Mouse (Mus musculus): ENCODE measurements around the gene Pthlh. TPM values are rescaled to one million over a fixed set of nuclear protein-coding genes. Genes with fewer than 3 reads are reported as not detected.

Gene Pthlh
- polyA plus RNA-seq, 1 experiment from 2014 or later: 11.7 TPM

DNA sequence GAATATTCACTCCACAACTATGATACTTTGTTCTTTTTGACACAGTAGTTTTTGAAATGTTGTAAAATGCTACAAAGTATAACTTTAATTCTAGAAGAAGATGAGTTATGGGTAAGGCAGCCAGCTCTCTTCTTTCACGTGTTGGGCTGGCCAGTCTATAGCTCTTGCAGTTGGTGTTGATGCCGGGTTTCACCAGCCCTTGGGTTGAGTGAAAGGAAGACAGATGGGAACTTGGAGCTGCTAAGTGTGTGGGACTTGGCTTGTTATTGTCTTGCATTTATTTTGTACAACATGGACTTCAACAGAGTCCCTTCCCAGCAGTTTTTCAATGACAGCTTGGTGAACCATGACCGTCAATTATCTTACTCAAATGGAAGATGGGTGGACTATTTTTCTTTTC, 16.2 kb downstream of the Pthlh start:
- Histone ChIP-seq H3K36me3 (no peaks in the 10 kb centered on the region), H3K4me3 (no peak overlapping the region), H3K27ac (no peak overlapping the region), H3K27me3 (no peaks in the 10 kb centered on the region), H3K4me1 (no peaks in the 10 kb centered on the region), H3K9me3 (replicated peaks) (no peaks in the 10 kb centered on the region), H3K4me2 (replicated peaks) (no peak overlapping the region), H3K9ac (no peak overlapping the region)
- 32% methylated on average over 3 of the region's 3 CpGs for WGBS
- ATAC-seq (ENCODE audit: low FRiP score): no peak

- no peaks in the 10 kb centered on the region for H3K9me3 ChIP-seq (replicated peaks)
- H3K36me3 ChIP-seq: no peaks in the 10 kb centered on the region
- H3K4me2 ChIP-seq (replicated peaks): no peak overlapping the region
- H3K27me3 ChIP-seq: no peaks in the 10 kb centered on the region
- no peaks in the 10 kb centered on the region for H3K4me1 ChIP-seq
- no peak for ATAC-seq (ENCODE audit: low FRiP score)
- H3K27ac ChIP-seq: no peak overlapping the region
- no peak overlapping the region for H3K4me3 ChIP-seq
- H3K9ac ChIP-seq: no peak overlapping the region
Measured at GRCm38 (mm10) chr6:147244294-147244693, 19.7 kb downstream of the Pthlh start.

DNA sequence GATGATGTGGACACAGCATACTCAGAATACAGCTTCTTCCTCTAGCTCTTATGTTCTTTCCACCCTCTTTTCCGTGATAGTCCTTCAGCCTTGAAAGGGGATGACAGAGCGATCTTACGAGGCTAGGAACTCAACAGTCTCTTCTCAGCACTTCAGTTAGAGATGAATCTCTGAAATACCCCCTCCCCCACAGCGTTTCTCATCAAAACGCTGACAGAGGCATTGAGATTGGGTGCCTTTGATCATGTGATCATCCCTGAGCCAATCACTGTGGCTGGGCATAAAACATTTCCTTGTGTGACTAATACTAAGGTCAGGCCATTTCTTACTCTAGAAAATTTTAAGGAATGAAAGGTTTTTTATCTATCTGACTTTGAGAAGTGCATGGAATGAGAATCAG, 20.3 kb downstream of the Pthlh start:
- no peak for ATAC-seq (ENCODE audit: low FRiP score)
- no peaks in the 10 kb centered on the region for H3K27me3 ChIP-seq
- H3K4me3 ChIP-seq: no peak overlapping the region
- H3K36me3 ChIP-seq: no peaks in the 10 kb centered on the region
- no peak overlapping the region for H3K27ac ChIP-seq
- no peaks in the 10 kb centered on the region for H3K4me1 ChIP-seq
- no peak overlapping the region for H3K9ac ChIP-seq
- H3K9me3 ChIP-seq (replicated peaks): no peaks in the 10 kb centered on the region
- 61% methylated on average over 5 of the region's 5 CpGs for WGBS
- H3K4me2 ChIP-seq (replicated peaks): no peak overlapping the region

GRCm38 (mm10) chr6:147241541-147241940, 22.4 kb downstream of the Pthlh start:
- no peaks in the 10 kb centered on the region for H3K9me3 ChIP-seq (replicated peaks)
- no peaks in the 10 kb centered on the region for H3K27me3 ChIP-seq
- WGBS: 83% methylated on average over 3 of the region's 3 CpGs
- H3K27ac ChIP-seq: no peak overlapping the region
- no peaks in the 10 kb centered on the region for H3K4me1 ChIP-seq
- ATAC-seq (ENCODE audit: low FRiP score): no peak
- no peak overlapping the region for H3K4me2 ChIP-seq (replicated peaks)
- H3K4me3 ChIP-seq: no peak overlapping the region
- H3K9ac ChIP-seq: no peak overlapping the region
- H3K36me3 ChIP-seq: no peaks in the 10 kb centered on the region

- Histone ChIP-seq H3K4me1 (no peaks in the 10 kb centered on the region), H3K36me3 (no peaks in the 10 kb centered on the region), H3K9me3 (replicated peaks) (no peaks in the 10 kb centered on the region), H3K4me2 (replicated peaks) (no peak overlapping the region), H3K27ac (no peak overlapping the region), H3K27me3 (no peaks in the 10 kb centered on the region), H3K9ac (no peak overlapping the region), H3K4me3 (no peak overlapping the region)
- peak; percentile 66; the same call in 1 of the 2 replicates for ATAC-seq (ENCODE audit: low FRiP score)
- WGBS: 3% methylated on average over 4 of the region's 4 CpGs
Measured at GRCm38 (mm10) chr6:147240203-147240804, 23.7 kb downstream of the Pthlh start.

GRCm38 (mm10) chr6:147226696-147227095, 37.3 kb downstream of the Pthlh start:
- Histone ChIP-seq H3K36me3 (no peaks in the 10 kb centered on the region), H3K4me3 (no peak overlapping the region), H3K27me3 (no peaks in the 10 kb centered on the region), H3K9me3 (replicated peaks) (no peaks in the 10 kb centered on the region), H3K27ac (no peak overlapping the region), H3K4me1 (no peaks in the 10 kb centered on the region), H3K4me2 (replicated peaks) (no peak overlapping the region), H3K9ac (no peak overlapping the region)
- no peak for ATAC-seq (ENCODE audit: low FRiP score)
- WGBS: 87% methylated on average over 1 of the region's 1 CpGs

GRCm38 (mm10) chr6:147219099-147219498, 44.9 kb downstream of the Pthlh start:
- H3K9ac ChIP-seq: no peak overlapping the region
- WGBS: 75% methylated on average over 5 of the region's 5 CpGs
- H3K27ac ChIP-seq: no peak overlapping the region
- H3K4me1 ChIP-seq: no peaks in the 10 kb centered on the region
- no peaks in the 10 kb centered on the region for H3K36me3 ChIP-seq
- H3K9me3 ChIP-seq (replicated peaks): no peaks in the 10 kb centered on the region
- no peaks in the 10 kb centered on the region for H3K27me3 ChIP-seq
- no peak overlapping the region for H3K4me2 ChIP-seq (replicated peaks)
- ATAC-seq (ENCODE audit: low FRiP score): no peak
- no peak overlapping the region for H3K4me3 ChIP-seq

GRCm38 (mm10) chr6:147216156-147216555, 47.8 kb downstream of the Pthlh start:
- H3K4me3 ChIP-seq: no peak overlapping the region
- H3K9me3 ChIP-seq (replicated peaks): no peaks in the 10 kb centered on the region
- H3K9ac ChIP-seq: no peak overlapping the region
- no peak for ATAC-seq (ENCODE audit: low FRiP score)
- H3K4me1 ChIP-seq: no peaks in the 10 kb centered on the region
- no peaks in the 10 kb centered on the region for H3K27me3 ChIP-seq
- 91% methylated on average over 1 of the region's 1 CpGs for WGBS
- H3K4me2 ChIP-seq (replicated peaks): no peak overlapping the region
- no peaks in the 10 kb centered on the region for H3K36me3 ChIP-seq
- H3K27ac ChIP-seq: no peak overlapping the region

DNA sequence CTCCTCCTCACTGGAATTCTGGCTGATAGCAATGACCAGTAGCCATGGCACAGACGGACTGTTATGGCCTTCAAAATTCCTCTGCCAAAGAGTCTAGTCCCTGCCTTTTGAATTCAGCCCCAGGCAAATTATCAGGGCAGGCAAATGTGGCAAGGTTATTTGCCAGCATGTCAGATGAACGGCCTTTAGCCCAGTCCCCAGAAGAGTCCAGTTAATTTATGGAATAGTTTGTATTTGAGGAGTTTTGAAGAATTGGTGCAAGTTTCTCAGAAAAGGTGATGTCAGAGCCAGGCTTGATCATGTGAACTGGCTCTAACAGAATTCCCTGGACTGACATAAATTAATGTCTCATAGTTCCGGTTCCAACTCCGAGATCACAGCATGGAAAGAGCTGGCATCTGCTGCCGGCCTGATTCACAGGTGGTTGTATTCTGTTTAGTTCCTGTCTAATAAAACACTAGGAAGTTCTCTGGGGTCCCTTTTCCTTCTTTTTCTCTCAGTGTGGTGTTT, 56.1 kb downstream of the Pthlh start:
- Histone ChIP-seq H3K9me3 (replicated peaks) (no peaks in the 10 kb centered on the region), H3K9ac (no peak overlapping the region), H3K36me3 (no peaks in the 10 kb centered on the region), H3K4me1 (no peaks in the 10 kb centered on the region), H3K4me3 (no peak overlapping the region), H3K27ac (no peak overlapping the region), H3K4me2 (replicated peaks) (no peak overlapping the region), H3K27me3 (no peaks in the 10 kb centered on the region)
- ATAC-seq (ENCODE audit: low FRiP score): no peak
- 83% methylated on average over 5 of the region's 5 CpGs for WGBS

Other genes with a start within 250 kb of the Pthlh start
- 0.50 and 0.90 TPM in 2 replicates for gene Rep15, start 231.6 kb downstream of the Pthlh start, polyA plus RNA-seq (2016; fragmentation: Nextera tagmentation; extraction: Ambion mirVana)
- gene Mrps35, start 221.4 kb downstream of the Pthlh start, polyA plus RNA-seq (2016; fragmentation: Nextera tagmentation; extraction: Ambion mirVana): 69.9 and 70.8 TPM in 2 replicates
- gene Mansc4, start 177.2 kb downstream of the Pthlh start, polyA plus RNA-seq (2016; fragmentation: Nextera tagmentation; extraction: Ambion mirVana): 0.76 and 0.88 TPM in 2 replicates
- 10.5 and 11.9 TPM in 2 replicates for gene Klhl42, start 172.8 kb downstream of the Pthlh start, polyA plus RNA-seq (2016; fragmentation: Nextera tagmentation; extraction: Ambion mirVana)
- gene Ccdc91, start 211.6 kb upstream of the Pthlh start, polyA plus RNA-seq (2016; fragmentation: Nextera tagmentation; extraction: Ambion mirVana): 37.1 and 37.3 TPM in 2 replicates

Measured in hindbrain, embryonic 12.5 days (tissue).